Mouse (Mus musculus) ES-E14 (cell line): ENCODE results near the gene Foxd1. TPM values are rescaled to one million over a fixed set of nuclear protein-coding genes. Genes with fewer than 3 reads are reported as not detected.
A peak's percentile ranks its signal among the peaks of the same experiment; 100 is the strongest.

Source experiments
- DNase-seq: peaks from one replicate; pipeline ENCODE4 v3.0.0-alpha.2; 2013; ENCODE audit warnings: low read depth, low spot score
- H3K27ac ChIP-seq: 2 replicates; pipeline ENCODE4 v1.5.1; 2012; ENCODE audit warnings: low read depth, mild to moderate bottlenecking, low read length, moderate library complexity, mixed read lengths; ENCODE audit not compliant: poor library complexity, insufficient read depth, severe bottlenecking
- H3K36me3 ChIP-seq: 2 replicates; pipeline ENCODE4 v1.6.1; 2012; ENCODE audit warnings: mild to moderate bottlenecking, low read length, moderate library complexity, mixed read lengths; ENCODE audit not compliant: control insufficient read depth, poor library complexity, insufficient read depth, severe bottlenecking
- H3K4me1 ChIP-seq, 2 experiments: fragments of 150-350 bp in 1 of 2; sonication (generic) in 1 of 2; 2 replicates each; pipeline ENCODE4 v1.6.1; 2012; ENCODE audit warnings: low read length in 2 of 2, mild to moderate bottlenecking in 1 of 2, mixed read lengths in 1 of 2; ENCODE audit not compliant: control insufficient read depth in 2 of 2, insufficient read depth in 2 of 2, poor library complexity in 1 of 2
- H3K4me3 ChIP-seq, 2 experiments: fragments of 150-350 bp in 1 of 2; sonication (generic) in 1 of 2; 2 replicates each; pipeline ENCODE4 v1.5.1; 2012; ENCODE audit warnings: low read length in 2 of 2, low read depth in 1 of 2, mild to moderate bottlenecking in 1 of 2, mixed read lengths in 1 of 2; ENCODE audit not compliant: insufficient read depth in 1 of 2, poor library complexity in 1 of 2, severe bottlenecking in 1 of 2
- H3K9ac ChIP-seq: 2 replicates; pipeline ENCODE4 v1.6.1; 2012; ENCODE audit warnings: low read depth, mild to moderate bottlenecking, low read length, mixed read lengths; ENCODE audit not compliant: poor library complexity, insufficient read depth, severe bottlenecking
- H3K9me3 ChIP-seq: fragments of 150-350 bp; sonication (generic); 2 replicates; pipeline ENCODE4 v1.6.1; 2012; ENCODE audit warnings: low read depth, mild to moderate bottlenecking, low read length; ENCODE audit not compliant: control insufficient read depth, insufficient read depth
- CHD2 ChIP-seq: IDR thresholded peaks from 2 replicates; pipeline ENCODE4 v1.6.1; 2014; ENCODE audit warnings: mild to moderate bottlenecking, low read depth, low read length, inconsistent platforms
- HCFC1 ChIP-seq: IDR thresholded peaks from 2 replicates; pipeline ENCODE4 v1.6.1; 2012; ENCODE audit warnings: low read length, inconsistent platforms, borderline replicate concordance; ENCODE audit not compliant: insufficient read depth
- MAFK ChIP-seq: IDR thresholded peaks from 2 replicates; pipeline ENCODE4 v1.6.1; 2014; ENCODE audit warnings: mild to moderate bottlenecking, low read depth, low read length, inconsistent platforms; ENCODE audit not compliant: insufficient read depth
- ZC3H11A ChIP-seq: IDR thresholded peaks from 2 replicates; pipeline ENCODE4 v1.6.1; 2012; ENCODE audit warnings: low read depth, mild to moderate bottlenecking, inconsistent platforms, low read length, borderline replicate concordance
- ZNF384 ChIP-seq: IDR thresholded peaks from 2 replicates; pipeline ENCODE4 v1.6.1; 2012; ENCODE audit warnings: low read depth, low read length, inconsistent platforms
- in situ Hi-C, 2 experiments: fragments of 600-800 bp; cut with MboI; formaldehyde crosslinking; loops; one replicate each; pipeline ENCODE4 v1.15.1; 2025; ENCODE audit warnings: low sequenced_read_pairs in 2 of 2, inconsistent platforms in 1 of 2; ENCODE audit not compliant: unreplicated experiment in 2 of 2
- total RNA-seq: library from RNA; depleted of rRNA; stranded (reverse); fragments of 300-350 nt; gene quantifications from 2 replicates; pipeline ENCODE4 v1.2.3, GENCODE M21; 2012

Foxd1 gene
- total RNA-seq, 1 experiment = 0.22 TPM

DNA sequence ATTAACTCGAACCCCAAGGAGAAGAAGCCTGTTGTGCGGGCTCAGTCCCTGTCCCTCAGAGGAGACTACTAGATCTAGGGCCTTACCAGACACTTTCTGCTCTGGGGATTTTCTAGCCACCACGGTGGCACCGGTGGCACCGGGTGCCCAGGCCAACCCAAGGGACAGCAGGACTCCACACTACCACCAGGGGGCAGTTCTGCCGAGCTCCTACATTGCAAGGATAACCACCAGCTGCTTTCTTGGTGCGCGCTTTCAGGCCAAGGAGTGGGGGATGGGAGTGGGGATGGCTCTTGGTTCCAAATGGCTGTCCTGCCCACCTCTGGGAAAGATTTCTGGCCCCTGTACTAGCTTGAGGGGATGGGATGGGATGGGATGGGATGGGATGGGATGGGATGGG, 2.5 kb upstream of the Foxd1 start:
- Histone ChIP-seq H3K36me3 (no peaks in the 10 kb centered on the region), H3K4me1 (no peaks in the 10 kb centered on the region), H3K4me3 (no peak overlapping the region), H3K27ac (no peak overlapping the region), H3K9ac (no peak overlapping the region), H3K9me3 (no peaks in the 10 kb centered on the region)
- in situ Hi-C loops = no loop called here
- no peak for TF ChIP-seq CHD2
- TF ChIP-seq MAFK = no peak
- peak; percentile 26; the same call in 1 of the 2 replicates for TF ChIP-seq ZC3H11A
- no peak for TF ChIP-seq HCFC1
- DNase-seq = no peak

DNA sequence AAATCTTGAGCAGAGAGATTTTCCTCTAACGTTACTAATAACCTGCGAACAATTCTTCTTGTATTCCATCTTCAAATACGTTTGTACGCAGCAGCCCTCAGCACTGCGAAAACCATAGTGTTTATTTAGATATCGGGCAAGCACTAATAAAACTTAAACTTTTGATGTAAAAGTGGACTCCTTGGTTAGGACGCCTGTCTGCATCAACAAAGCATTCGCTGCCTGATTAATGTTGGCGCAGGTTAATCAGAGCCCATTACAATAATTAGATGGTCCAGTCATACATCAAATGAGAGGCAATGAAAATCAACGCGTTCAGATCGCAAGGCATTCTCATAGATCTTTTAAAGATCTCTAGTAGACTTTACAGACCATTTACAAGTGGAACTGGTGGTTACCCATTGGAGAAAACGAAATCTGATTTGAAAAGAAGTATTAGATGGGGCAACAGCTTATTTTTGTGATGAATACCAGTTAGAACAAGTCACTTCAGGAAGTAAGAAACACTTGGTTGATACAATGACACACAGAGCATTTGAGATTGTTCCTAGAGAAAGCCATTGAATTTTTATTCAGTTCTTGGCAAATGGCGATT, 1.6 kb upstream of the Foxd1 start:
- H3K27ac ChIP-seq = no peak overlapping the region
- H3K4me3 ChIP-seq = no peak overlapping the region
- no peaks in the 10 kb centered on the region for H3K9me3 ChIP-seq
- no peak for TF ChIP-seq ZNF384
- no peak for TF ChIP-seq ZC3H11A
- no peak overlapping the region for H3K9ac ChIP-seq
- in situ Hi-C loops = no loop called here
- no peak for DNase-seq
- H3K36me3 ChIP-seq = no peaks in the 10 kb centered on the region
- H3K4me1 ChIP-seq = no peaks in the 10 kb centered on the region

DNA sequence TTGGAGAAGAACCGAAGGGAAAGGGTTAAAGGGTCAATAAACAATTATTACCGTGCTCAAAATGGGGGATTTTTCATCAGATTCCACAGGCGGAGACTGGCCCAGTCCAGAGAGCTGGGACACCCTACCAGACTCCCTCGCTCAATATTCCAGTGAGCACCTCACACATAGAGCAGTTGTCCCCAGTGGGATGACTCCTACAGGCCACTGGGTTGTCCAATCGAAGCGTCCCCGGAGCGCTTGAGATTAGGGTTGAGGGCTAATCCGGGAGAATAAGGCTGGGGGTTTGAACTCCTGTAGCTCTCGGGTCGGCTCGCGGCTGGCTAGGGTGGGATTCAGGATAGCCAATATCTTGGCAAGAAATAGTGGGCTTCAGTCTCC, 343 bp upstream of the Foxd1 start:
- no peaks in the 10 kb centered on the region for H3K9me3 ChIP-seq
- H3K27ac ChIP-seq = no peak overlapping the region
- in situ Hi-C loops = no loop called here
- peaks cover 0 to 3% of the 10 kb centered on the region in 2 experiments; a peak in 1 of 4 replicates for H3K4me1 ChIP-seq
- peak overlapping the region; percentile 56 to 68 for H3K4me3 ChIP-seq
- H3K9ac ChIP-seq = no peak overlapping the region
- no peaks in the 10 kb centered on the region for H3K36me3 ChIP-seq
- TF ChIP-seq ZC3H11A = no peak
- TF ChIP-seq CHD2 = no peak
- TF ChIP-seq MAFK = no peak
- TF ChIP-seq HCFC1 = no peak
- TF ChIP-seq ZNF384 = no peak
- DNase-seq = no peak

DNA sequence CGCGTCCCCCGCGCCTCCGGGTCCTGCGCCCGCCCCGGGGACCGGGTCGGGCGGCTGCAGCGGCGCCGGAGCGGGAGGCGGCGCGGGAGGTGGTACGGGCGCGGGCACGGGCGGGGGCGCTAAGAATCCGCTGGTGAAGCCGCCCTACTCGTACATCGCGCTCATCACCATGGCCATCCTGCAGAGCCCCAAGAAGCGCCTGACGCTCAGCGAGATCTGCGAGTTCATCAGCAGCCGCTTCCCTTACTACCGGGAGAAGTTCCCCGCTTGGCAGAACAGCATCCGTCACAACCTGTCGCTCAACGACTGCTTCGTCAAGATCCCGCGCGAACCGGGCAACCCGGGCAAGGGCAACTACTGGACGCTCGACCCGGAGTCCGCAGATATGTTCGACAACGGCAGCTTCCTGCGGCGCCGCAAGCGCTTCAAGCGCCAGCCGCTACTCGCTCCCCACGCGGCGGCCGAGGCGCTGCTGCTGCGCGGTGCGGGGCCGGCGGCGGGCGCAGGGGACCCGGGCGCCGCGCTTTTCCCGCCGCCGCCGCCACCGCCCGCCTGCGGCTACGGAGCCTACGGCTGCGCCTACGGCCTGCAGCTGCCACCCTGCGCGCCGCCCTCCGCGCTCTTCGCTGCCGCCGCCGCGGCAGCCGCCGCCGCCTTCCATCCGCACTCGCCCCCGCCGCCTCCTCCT, 973 bp downstream of the Foxd1 start:
- Histone ChIP-seq H3K27ac (no peak overlapping the region), H3K9me3 (no peaks in the 10 kb centered on the region), H3K36me3 (no peaks in the 10 kb centered on the region), H3K4me3 (peak overlapping the region; percentile 56 to 68), H3K4me1 (peaks cover 0 to 3% of the 10 kb centered on the region in 2 experiments; a peak in 1 of 4 replicates), H3K9ac (peak overlapping the region; percentile 17)
- DNase-seq = no peak
- in situ Hi-C loops = no loop called here
- no peak for TF ChIP-seq CHD2
- TF ChIP-seq ZC3H11A = no peak
- no peak for TF ChIP-seq MAFK
- TF ChIP-seq ZNF384 = no peak
- no peak for TF ChIP-seq HCFC1
